Mouse (Mus musculus): Measurements from ENCODE around the gene Rgs14. TPM values are rescaled to one million over a fixed set of nuclear protein-coding genes. Genes with fewer than 3 reads are reported as not detected.

Rgs14 gene
- total RNA-seq, 4 experiments from 2014 or later: 0.19 to 0.80 (median 0.41) TPM

Other genes starting within 250 kb of the Rgs14 start
- not detected for gene Gm17617, start 236.2 kb upstream of the Rgs14 start, total RNA-seq (2022)
- gene Fgfr4, start 217.1 kb upstream of the Rgs14 start, total RNA-seq (2022): under 1 TPM in 3 of 4 experiments, not detected in 1; 0.16 to 0.29 (median 0.28) TPM
- 10 to 100 TPM; 47.2 to 55.1 (median 51.9) TPM for gene Nsd1, start 159.9 kb upstream of the Rgs14 start, total RNA-seq (2022)
- 10 to 100 TPM; 31.4 to 47.5 (median 39.6) TPM for gene Prelid1, start 49.2 kb upstream of the Rgs14 start, total RNA-seq (2022)
- gene Rab24, start 47.8 kb upstream of the Rgs14 start, total RNA-seq (2022): 10 to 100 TPM; 29.4 to 47.1 (median 38.3) TPM
- under 1 TPM in 2 of 4 experiments, not detected in 2; 0.46 to 0.97 TPM for gene Mxd3, start 39.9 kb upstream of the Rgs14 start, total RNA-seq (2022)
- 10 to 100 TPM; 50.1 to 52.8 (median 51.7) TPM for gene Lman2, start 6.9 kb upstream of the Rgs14 start, total RNA-seq (2022)
- not detected for gene Slc34a1, start 28.5 kb downstream of the Rgs14 start, total RNA-seq (2022)
- gene Pfn3, start 45.5 kb downstream of the Rgs14 start, total RNA-seq (2022): not detected
- not detected for gene F12, start 57.1 kb downstream of the Rgs14 start, total RNA-seq (2022)
- gene Grk6, start 75.3 kb downstream of the Rgs14 start, total RNA-seq (2022): 10 to 100 TPM; 14.9 to 19.0 (median 16.6) TPM
- 1 to 10 TPM in 1 of 4 experiments, under 1 TPM in 3; 0.44 to 1.2 (median 0.65) TPM for gene Prr7, start 94.5 kb downstream of the Rgs14 start, total RNA-seq (2022)
- gene Dbn1, start 118.4 kb downstream of the Rgs14 start, total RNA-seq (2022): 1 to 10 TPM; 3.8 to 6.4 (median 5.1) TPM
- gene Pdlim7, start 143.9 kb downstream of the Rgs14 start, total RNA-seq (2022): 10 to 100 TPM; 38.4 to 49.4 (median 49.0) TPM
- gene Dok3, start 159.6 kb downstream of the Rgs14 start, total RNA-seq (2022): 1 to 10 TPM in 3 of 4 experiments, under 1 TPM in 1; 0.97 to 3.8 (median 1.4) TPM
- gene Ddx41, start 166.9 kb downstream of the Rgs14 start, total RNA-seq (2022): 10 to 100 TPM; 11.8 to 17.0 (median 13.7) TPM
- 10 to 100 TPM; 11.5 to 18.3 (median 13.6) TPM for gene Fam193b, start 201.4 kb downstream of the Rgs14 start, total RNA-seq (2022)
- gene Tmed9, start 204.0 kb downstream of the Rgs14 start, total RNA-seq (2022): 100 to 1,000 TPM in 1 of 4 experiments, 10 to 100 TPM in 3; 80.6 to 102 (median 90.0) TPM
- gene B4galt7, start 230.2 kb downstream of the Rgs14 start, total RNA-seq (2022): 1 to 10 TPM; 8.0 to 9.1 (median 8.8) TPM